Mouse (Mus musculus): ENCODE data around the gene Pakap. TPM values are rescaled to one million over a fixed set of nuclear protein-coding genes. Genes with fewer than 3 reads are reported as not detected.

Pakap gene
- polyA plus RNA-seq, 1 experiment from 2014 or later, result 25.7 TPM

DNA sequence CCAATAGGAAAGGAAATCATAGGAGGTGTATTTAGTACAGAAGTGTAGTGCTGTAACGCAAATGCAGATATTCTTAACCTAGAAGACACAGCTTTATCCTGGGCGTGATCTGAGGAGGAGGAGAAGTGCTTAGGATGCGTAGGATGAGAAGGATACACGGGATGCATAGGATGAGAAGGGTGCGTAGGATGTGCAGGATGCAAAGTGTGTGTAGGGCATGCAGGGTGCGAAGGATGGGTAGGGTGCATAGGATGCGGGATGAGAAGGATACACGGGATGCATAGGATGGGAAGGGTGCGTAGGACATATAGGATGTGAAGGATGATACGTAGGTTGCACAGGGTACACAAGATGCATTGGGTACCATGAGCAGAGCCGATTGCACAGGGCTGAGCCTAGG lies 129.0 kb downstream of the Pakap start:
- Histone ChIP-seq H3K27me3 (ENCODE audit: control insufficient read depth, insufficient read depth, low read length) (no peaks in the 10 kb centered on the region), H3K9ac (ENCODE audit: low read length) (no peak overlapping the region), H3K4me1 (ENCODE audit: control insufficient read depth, insufficient read depth, low read length) (no peaks in the 10 kb centered on the region), H3K4me2 (ENCODE audit: low read depth, low read length) (no peak overlapping the region), H3K27ac (ENCODE audit: low read length) (no peak overlapping the region), H3K9me3 (replicated peaks; ENCODE audit: control insufficient read depth, low read length) (no peaks in the 10 kb centered on the region), H3K4me3 (replicated peaks; ENCODE audit: low read length) (no peak overlapping the region), H3K36me3 (ENCODE audit: control insufficient read depth, insufficient read depth, low read length) (no peaks in the 10 kb centered on the region)
- ATAC-seq (ENCODE audit: insufficient read depth, low FRiP score), result no peak
- WGBS, result 95% methylated on average over 11 of the region's 11 CpGs

DNA sequence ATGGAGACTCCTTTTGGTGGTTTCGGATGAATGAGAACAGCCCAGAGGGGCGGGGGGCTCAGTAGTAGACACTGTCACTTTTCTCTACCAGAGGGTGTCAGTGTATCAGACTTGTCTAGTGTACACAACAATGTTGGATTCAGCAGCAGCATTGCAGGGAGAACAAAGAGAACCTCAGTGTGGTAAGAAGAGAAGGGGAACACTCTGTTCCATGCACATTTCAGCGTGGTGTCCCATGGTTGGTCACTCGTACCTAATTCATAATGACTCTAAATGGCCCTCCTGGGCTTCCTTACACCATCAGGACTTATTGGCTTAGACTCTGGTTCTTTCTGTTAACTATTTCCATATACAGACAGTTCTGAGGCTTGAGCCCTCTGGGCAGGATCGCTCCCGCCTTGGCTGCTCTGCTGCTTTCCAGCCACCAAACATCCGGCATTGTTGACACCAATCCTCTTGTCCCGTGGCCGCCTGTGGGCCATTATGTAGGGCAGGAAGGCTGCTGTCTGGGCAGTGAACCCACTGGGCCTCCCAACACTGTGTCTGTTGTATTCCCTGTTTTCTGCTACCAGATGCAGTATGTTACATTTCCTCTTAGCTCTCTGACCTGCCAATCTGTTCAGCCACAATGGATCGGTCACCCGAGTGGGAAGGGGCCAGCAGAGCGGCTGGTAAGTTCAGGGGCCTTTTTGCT lies 130.1 kb downstream of the Pakap start:
- Histone ChIP-seq H3K9ac (ENCODE audit: low read length) (no peak overlapping the region), H3K27ac (ENCODE audit: low read length) (no peak overlapping the region), H3K4me1 (ENCODE audit: control insufficient read depth, insufficient read depth, low read length) (no peaks in the 10 kb centered on the region), H3K9me3 (replicated peaks; ENCODE audit: control insufficient read depth, low read length) (no peaks in the 10 kb centered on the region), H3K4me3 (replicated peaks; ENCODE audit: low read length) (no peak overlapping the region), H3K4me2 (ENCODE audit: low read depth, low read length) (no peak overlapping the region), H3K27me3 (ENCODE audit: control insufficient read depth, insufficient read depth, low read length) (no peaks in the 10 kb centered on the region), H3K36me3 (ENCODE audit: control insufficient read depth, insufficient read depth, low read length) (no peaks in the 10 kb centered on the region)
- ATAC-seq (ENCODE audit: insufficient read depth, low FRiP score), result no peak
- WGBS, result 82% methylated on average over 12 of the region's 12 CpGs

DNA sequence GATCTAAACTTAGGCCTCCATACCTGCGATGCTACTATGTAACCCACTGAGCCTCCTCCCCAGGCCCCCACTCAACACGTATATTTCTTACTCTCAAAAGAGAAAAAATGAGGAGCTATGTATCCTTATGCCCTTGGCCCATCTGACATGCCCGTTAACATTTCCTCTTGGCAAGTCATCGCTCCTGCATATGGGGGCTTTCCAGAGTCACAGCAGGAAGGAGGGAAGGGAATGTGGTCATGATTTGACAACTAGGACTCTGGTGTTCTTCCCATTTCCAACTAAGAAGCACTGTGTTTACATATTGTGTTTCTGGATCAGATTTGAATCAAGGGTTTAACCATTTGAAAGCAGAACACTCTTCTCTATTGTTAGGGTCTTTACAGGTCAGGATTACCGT lies 133.6 kb downstream of the Pakap start:
- Histone ChIP-seq H3K4me1 (ENCODE audit: control insufficient read depth, insufficient read depth, low read length) (no peaks in the 10 kb centered on the region), H3K36me3 (ENCODE audit: control insufficient read depth, insufficient read depth, low read length) (no peaks in the 10 kb centered on the region), H3K27me3 (ENCODE audit: control insufficient read depth, insufficient read depth, low read length) (no peaks in the 10 kb centered on the region), H3K27ac (ENCODE audit: low read length) (no peak overlapping the region), H3K9ac (ENCODE audit: low read length) (no peak overlapping the region), H3K4me3 (replicated peaks; ENCODE audit: low read length) (no peak overlapping the region), H3K9me3 (replicated peaks; ENCODE audit: control insufficient read depth, low read length) (no peaks in the 10 kb centered on the region), H3K4me2 (ENCODE audit: low read depth, low read length) (no peak overlapping the region)
- WGBS, result 65% methylated on average over 5 of the region's 5 CpGs
- no peak for ATAC-seq (ENCODE audit: insufficient read depth, low FRiP score)

DNA sequence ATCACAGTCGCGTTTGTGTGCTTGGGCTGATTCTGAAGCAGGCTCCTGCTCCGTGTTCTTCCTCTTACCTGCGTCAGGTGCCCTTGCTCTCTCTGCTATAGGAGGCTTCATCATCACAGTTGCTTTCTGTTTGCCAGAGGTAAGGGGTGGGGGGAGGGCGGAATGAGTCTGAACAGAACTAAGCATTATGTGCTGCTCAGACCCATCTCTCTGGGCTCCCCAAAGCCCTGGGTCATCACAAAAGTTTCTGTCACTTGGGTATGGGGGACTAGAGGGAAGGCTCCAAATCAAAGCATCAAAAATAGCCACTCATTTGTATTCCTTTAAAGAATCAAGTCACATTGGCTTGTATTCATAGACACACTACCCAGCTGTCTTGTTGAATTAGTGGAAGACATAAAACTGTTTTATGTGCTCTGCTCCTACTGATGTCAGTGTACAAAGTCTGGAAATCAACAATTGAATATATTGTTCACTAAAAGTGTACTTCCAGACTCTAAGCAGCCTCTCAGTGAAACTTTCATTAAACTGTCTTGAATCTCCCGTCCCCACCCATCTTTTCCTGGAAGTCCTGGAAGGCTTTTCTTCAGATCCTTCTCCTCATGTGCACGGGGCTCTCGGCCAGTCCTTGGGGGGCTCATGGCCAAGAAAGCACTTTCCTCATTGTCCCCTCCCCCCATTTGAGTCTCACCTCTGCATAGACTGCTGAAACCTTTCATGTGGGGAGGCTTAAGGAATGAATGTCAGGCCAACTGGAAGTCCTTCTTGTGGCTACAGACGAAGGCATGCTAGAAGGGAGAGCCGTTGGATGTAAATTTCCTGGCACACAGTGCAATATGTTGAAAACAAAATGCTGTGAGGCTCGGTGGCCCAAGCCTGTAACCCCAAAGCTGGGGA lies 135.8 kb downstream of the Pakap start:
- Histone ChIP-seq H3K9me3 (replicated peaks; ENCODE audit: control insufficient read depth, low read length) (no peaks in the 10 kb centered on the region), H3K27me3 (ENCODE audit: control insufficient read depth, insufficient read depth, low read length) (no peaks in the 10 kb centered on the region), H3K4me1 (ENCODE audit: control insufficient read depth, insufficient read depth, low read length) (no peaks in the 10 kb centered on the region), H3K9ac (ENCODE audit: low read length) (no peak overlapping the region), H3K36me3 (ENCODE audit: control insufficient read depth, insufficient read depth, low read length) (no peaks in the 10 kb centered on the region), H3K4me3 (replicated peaks; ENCODE audit: low read length) (no peak overlapping the region), H3K4me2 (ENCODE audit: low read depth, low read length) (no peak overlapping the region), H3K27ac (ENCODE audit: low read length) (no peak overlapping the region)
- ATAC-seq (ENCODE audit: insufficient read depth, low FRiP score), result no peak; the same call in 1 of the 2 replicates
- WGBS, result 69% methylated on average over 11 of the region's 11 CpGs

DNA sequence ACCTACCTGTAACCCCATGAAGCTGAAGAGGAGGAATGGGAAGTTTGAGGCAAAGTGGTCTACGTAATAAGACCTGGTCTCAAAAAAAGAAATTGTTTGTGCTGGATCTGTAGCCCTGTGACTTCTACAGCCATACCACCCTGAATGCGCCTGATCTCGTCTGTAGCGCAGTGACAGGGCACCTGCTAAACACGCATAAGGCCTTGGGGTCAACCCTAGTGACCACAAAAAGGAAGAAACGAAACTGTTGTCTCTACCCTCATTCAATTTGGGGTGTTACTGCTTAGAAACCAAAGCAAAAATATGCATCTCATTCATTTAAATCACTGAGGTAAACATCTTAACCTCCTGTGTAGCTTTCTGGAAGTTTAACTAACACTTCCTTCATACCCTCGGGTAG lies 136.6 kb downstream of the Pakap start:
- Histone ChIP-seq H3K27me3 (ENCODE audit: control insufficient read depth, insufficient read depth, low read length) (no peaks in the 10 kb centered on the region), H3K4me2 (ENCODE audit: low read depth, low read length) (no peak overlapping the region), H3K4me3 (replicated peaks; ENCODE audit: low read length) (no peak overlapping the region), H3K27ac (ENCODE audit: low read length) (no peak overlapping the region), H3K36me3 (ENCODE audit: control insufficient read depth, insufficient read depth, low read length) (0 out of 2 replicates have a peak, but pooled peaks cover 3% of the 10 kb centered on the region), H3K9ac (ENCODE audit: low read length) (no peak overlapping the region), H3K9me3 (replicated peaks; ENCODE audit: control insufficient read depth, low read length) (no peaks in the 10 kb centered on the region), H3K4me1 (ENCODE audit: control insufficient read depth, insufficient read depth, low read length) (no peaks in the 10 kb centered on the region)
- WGBS, result 91% methylated on average over 7 of the region's 7 CpGs
- ATAC-seq (ENCODE audit: insufficient read depth, low FRiP score), result no peak

DNA sequence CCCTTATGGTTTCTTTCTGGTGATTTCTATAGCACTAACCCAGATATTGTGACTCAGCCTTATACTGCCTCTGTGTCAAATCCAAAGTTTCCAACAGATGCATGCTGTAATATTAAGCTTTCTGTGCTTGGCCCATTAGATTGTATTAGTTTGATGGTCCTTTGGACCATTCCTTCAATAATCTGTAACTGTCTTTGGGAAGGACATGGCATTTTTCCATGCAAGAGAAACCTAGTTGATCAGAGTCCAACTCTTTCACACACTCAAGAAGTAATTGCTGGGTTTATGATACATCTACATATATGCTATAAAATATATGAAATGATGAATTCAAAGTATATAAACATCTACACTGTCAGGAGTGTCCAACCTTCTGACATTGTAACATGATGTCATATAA lies 147.9 kb downstream of the Pakap start:
- no peaks in the 10 kb centered on the region for H3K9me3 ChIP-seq (replicated peaks; ENCODE audit: control insufficient read depth, low read length)
- H3K4me3 ChIP-seq (replicated peaks; ENCODE audit: low read length), result no peak overlapping the region
- peaks cover 5% of the 10 kb centered on the region; the same call in 1 of the 2 replicates for H3K4me1 ChIP-seq (ENCODE audit: control insufficient read depth, insufficient read depth, low read length)
- no peak overlapping the region for H3K27ac ChIP-seq (ENCODE audit: low read length)
- no peaks in the 10 kb centered on the region for H3K27me3 ChIP-seq (ENCODE audit: control insufficient read depth, insufficient read depth, low read length)
- H3K4me2 ChIP-seq (ENCODE audit: low read depth, low read length), result no peak overlapping the region
- no peak overlapping the region for H3K9ac ChIP-seq (ENCODE audit: low read length)
- no peaks in the 10 kb centered on the region for H3K36me3 ChIP-seq (ENCODE audit: control insufficient read depth, insufficient read depth, low read length)
- ATAC-seq (ENCODE audit: insufficient read depth, low FRiP score), result no peak

DNA sequence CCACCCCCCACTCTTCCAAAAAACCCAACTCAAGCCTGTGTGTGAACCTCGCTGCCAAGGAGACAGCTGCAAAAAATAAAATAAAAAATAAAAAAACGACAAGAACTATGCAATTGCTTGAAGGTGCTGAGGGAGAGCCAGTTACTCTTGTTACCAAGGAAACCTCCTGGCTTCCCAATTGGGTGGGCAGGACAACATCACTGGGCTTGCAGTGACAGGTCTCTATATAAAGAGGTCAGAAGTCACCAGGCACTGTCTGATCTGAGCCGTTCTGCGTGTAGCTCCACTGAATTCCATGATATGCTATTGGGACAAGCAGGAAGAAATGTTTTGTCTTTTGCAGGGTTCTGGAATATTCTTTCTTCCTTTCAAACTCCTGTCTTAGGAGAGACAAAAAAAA lies 148.8 kb downstream of the Pakap start:
- Histone ChIP-seq H3K4me1 (ENCODE audit: control insufficient read depth, insufficient read depth, low read length) (peaks cover 5% of the 10 kb centered on the region; the same call in 1 of the 2 replicates), H3K36me3 (ENCODE audit: control insufficient read depth, insufficient read depth, low read length) (no peaks in the 10 kb centered on the region), H3K9ac (ENCODE audit: low read length) (no peak overlapping the region), H3K4me2 (ENCODE audit: low read depth, low read length) (no peak overlapping the region), H3K27ac (ENCODE audit: low read length) (no peak overlapping the region), H3K4me3 (replicated peaks; ENCODE audit: low read length) (no peak overlapping the region), H3K9me3 (replicated peaks; ENCODE audit: control insufficient read depth, low read length) (no peaks in the 10 kb centered on the region), H3K27me3 (ENCODE audit: control insufficient read depth, insufficient read depth, low read length) (no peaks in the 10 kb centered on the region)
- WGBS, result 50% methylated on average over 4 of the region's 4 CpGs
- ATAC-seq (ENCODE audit: insufficient read depth, low FRiP score), result 0 out of 2 replicates have a peak, but pooled peaks have one; percentile 29

DNA sequence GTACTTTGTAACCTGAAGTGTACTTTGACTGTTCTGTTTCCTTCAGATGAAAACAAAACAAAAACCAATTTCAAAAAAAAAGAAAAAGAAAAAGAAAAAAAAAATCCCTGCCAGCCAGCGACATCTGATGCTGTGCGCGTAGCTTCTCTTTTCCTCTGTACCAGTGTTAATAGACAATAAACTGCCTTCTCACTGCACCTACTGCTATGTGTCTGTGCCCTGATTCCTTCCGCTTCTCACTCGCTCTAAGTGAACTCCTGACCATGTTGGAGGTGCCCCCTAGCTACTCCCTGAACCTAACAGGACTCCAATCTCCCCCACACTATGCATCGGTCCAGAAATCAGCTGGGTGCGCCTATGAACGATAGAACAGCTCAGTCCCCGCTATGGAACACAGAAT lies 149.4 kb downstream of the Pakap start, which contains the start of gene Akap2:
Gene Akap2, plus strand, starts transcription at position 304 of the 400 bp plus-strand sequence.
- 84% methylated on average over 9 of the region's 9 CpGs for WGBS
- no peaks in the 10 kb centered on the region for H3K27me3 ChIP-seq (ENCODE audit: control insufficient read depth, insufficient read depth, low read length)
- H3K9me3 ChIP-seq (replicated peaks; ENCODE audit: control insufficient read depth, low read length), result no peaks in the 10 kb centered on the region
- H3K27ac ChIP-seq (ENCODE audit: low read length), result no peak within 1 kb of the TSS
- H3K4me3 ChIP-seq (replicated peaks; ENCODE audit: low read length), result no peak within 1 kb of the TSS
- H3K4me1 ChIP-seq (ENCODE audit: control insufficient read depth, insufficient read depth, low read length), result peaks cover under 1% of the 10 kb centered on the region; the same call in 1 of the 2 replicates
- no peak within 1 kb of the TSS for H3K4me2 ChIP-seq (ENCODE audit: low read depth, low read length)
- no peak within 1 kb of the TSS for H3K9ac ChIP-seq (ENCODE audit: low read length)
- no peak for ATAC-seq (ENCODE audit: insufficient read depth, low FRiP score)
- H3K36me3 ChIP-seq (ENCODE audit: control insufficient read depth, insufficient read depth, low read length), result no peaks in the 10 kb centered on the region

DNA sequence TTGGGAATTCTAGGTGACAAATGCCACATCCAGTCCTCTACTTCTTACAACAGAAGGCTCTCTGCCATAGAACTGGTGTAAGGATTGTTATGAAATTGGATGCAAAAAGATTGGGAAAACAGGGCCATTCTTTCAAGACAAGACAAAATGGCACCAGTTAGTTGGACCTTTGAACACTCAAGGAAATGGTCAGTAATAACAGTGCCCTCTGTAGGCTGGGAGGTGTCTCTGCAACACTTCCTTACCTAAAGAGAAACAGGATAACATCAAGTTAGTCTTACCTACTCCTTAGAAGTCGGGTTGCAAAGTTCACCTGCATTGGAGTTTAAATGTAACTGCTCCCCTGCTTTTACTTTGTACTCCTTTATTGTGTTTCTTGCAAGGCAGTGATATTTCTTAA lies 151.4 kb downstream of the Pakap start:
- ATAC-seq (ENCODE audit: insufficient read depth, low FRiP score), result no peak
- no peak overlapping the region for H3K9ac ChIP-seq (ENCODE audit: low read length)
- no peak overlapping the region for H3K4me3 ChIP-seq (replicated peaks; ENCODE audit: low read length)
- H3K36me3 ChIP-seq (ENCODE audit: control insufficient read depth, insufficient read depth, low read length), result no peaks in the 10 kb centered on the region
- H3K9me3 ChIP-seq (replicated peaks; ENCODE audit: control insufficient read depth, low read length), result no peaks in the 10 kb centered on the region
- H3K27ac ChIP-seq (ENCODE audit: low read length), result no peak overlapping the region
- H3K4me2 ChIP-seq (ENCODE audit: low read depth, low read length), result no peak overlapping the region
- no peaks in the 10 kb centered on the region for H3K27me3 ChIP-seq (ENCODE audit: control insufficient read depth, insufficient read depth, low read length)
- WGBS, result 82% methylated on average over 1 of the region's 1 CpGs
- H3K4me1 ChIP-seq (ENCODE audit: control insufficient read depth, insufficient read depth, low read length), result no peaks in the 10 kb centered on the region

All from stomach, embryonic 16.5 days (tissue).